Mouse (Mus musculus) neural tube, embryonic 13.5 days (tissue): ENCODE data around the gene Pik3cb. TPM values are rescaled to one million over a fixed set of nuclear protein-coding genes. Genes with fewer than 3 reads are reported as not detected.

Source experiments
- ATAC-seq: fragments of 200-750 bp; cut with Nextera tagmentation; 2 replicates; pipeline ENCODE4 v1.8.0; 2017; ENCODE audit warnings: low read depth, mild to moderate bottlenecking, moderate TSS enrichment, moderate library complexity
- H3K27ac ChIP-seq: fragments of 300-500 bp; sonication (generic); replicated peaks from 2 replicates; pipeline ENCODE4 v1.5.1; 2015; ENCODE audit warnings: moderate library complexity, mild to moderate bottlenecking, inconsistent platforms
- H3K27me3 ChIP-seq: fragments of 300-500 bp; sonication (generic); 2 replicates; pipeline ENCODE4 v1.6.1; 2015; ENCODE audit warnings: mild to moderate bottlenecking, inconsistent platforms
- H3K36me3 ChIP-seq: fragments of 300-500 bp; sonication (generic); 2 replicates; pipeline ENCODE4 v1.6.1; 2015; ENCODE audit warnings: mild to moderate bottlenecking, inconsistent platforms
- H3K4me1 ChIP-seq: fragments of 300-500 bp; sonication (generic); replicated peaks from 2 replicates; pipeline ENCODE4 v1.6.1; 2015; ENCODE audit warnings: inconsistent platforms
- H3K4me2 ChIP-seq: fragments of 300-500 bp; sonication (generic); 2 replicates; pipeline ENCODE4 v1.6.1; 2015; ENCODE audit warnings: inconsistent platforms, mild to moderate bottlenecking, moderate library complexity
- H3K4me3 ChIP-seq: fragments of 300-500 bp; sonication (generic); 2 replicates; pipeline ENCODE4 v1.5.1; 2015; ENCODE audit warnings: mild to moderate bottlenecking, inconsistent platforms
- H3K9ac ChIP-seq: fragments of 300-500 bp; sonication (generic); 2 replicates; pipeline ENCODE4 v1.6.1; 2015; ENCODE audit warnings: moderate library complexity, mild to moderate bottlenecking, inconsistent platforms
- H3K9me3 ChIP-seq: fragments of 300-500 bp; sonication (generic); 2 replicates; pipeline ENCODE4 v1.6.1; 2016; ENCODE audit warnings: inconsistent platforms
- WGBS: fragments of 180-500 bp; shearing (Covaris S2); methylation state at CpG from one replicate; pipeline ENCODE4 v1.1.7; 2015; 5-methylcytosine and 5-hydroxymethylcytosine counted together
- polyA plus RNA-seq: library from polyadenylated mRNA; unstranded; fragments of >200 nt; fragmentation: Nextera tagmentation; extraction: Ambion mirVana; gene quantifications from 2 replicates; pipeline ENCODE4 v1.2.1, GENCODE M21; 2015

Gene Pik3cb
- polyA plus RNA-seq = 2.1 and 3.5 TPM in 2 replicates

GRCm38 (mm10) chr9:99140063-99140882, at the start of gene Pik3cb:
Gene Pik3cb, minus strand, starts transcription at chr9:99140621.
- Histone ChIP-seq H3K9me3 (no peaks in the 10 kb centered on the region), H3K27ac (peak within 1 kb of the TSS; percentile 96), H3K4me2 (peak within 1 kb of the TSS; percentile 68), H3K27me3 (0 out of 2 replicates have a peak, but pooled peaks cover 5% of the 10 kb centered on the region), H3K4me3 (peak within 1 kb of the TSS; percentile 78), H3K36me3 (no peaks in the 10 kb centered on the region), H3K4me1 (peaks cover 30% of the 10 kb centered on the region), H3K9ac (peak within 1 kb of the TSS; percentile 93)
- under 1% methylated on average over 73 of the region's 77 CpGs for WGBS
- ATAC-seq = peak; percentile 97

- Histone ChIP-seq H3K9me3 (no peaks in the 10 kb centered on the region), H3K27me3 (no peaks in the 10 kb centered on the region), H3K4me2 (no peak overlapping the region), H3K36me3 (no peaks in the 10 kb centered on the region), H3K27ac (no peak overlapping the region), H3K9ac (no peak overlapping the region), H3K4me3 (no peak overlapping the region), H3K4me1 (peaks cover 6% of the 10 kb centered on the region; the same call in 1 of the 2 replicates)
- 91% methylated on average over 8 of the region's 8 CpGs for WGBS
- ATAC-seq = no peak
Observed at GRCm38 (mm10) chr9:99183043-99183670, 42.7 kb upstream of the Pik3cb start.

- WGBS = 90% methylated on average over 7 of the region's 7 CpGs
- H3K4me1 ChIP-seq = peaks cover 6% of the 10 kb centered on the region; the same call in 1 of the 2 replicates
Observed at GRCm38 (mm10) chr9:99182121-99182520, 41.7 kb upstream of the Pik3cb start.

GRCm38 (mm10) chr9:99180272-99180671, 39.9 kb upstream of the Pik3cb start:
- H3K4me3 ChIP-seq = no peak overlapping the region
- ATAC-seq = no peak
- H3K9ac ChIP-seq = no peak overlapping the region
- no peaks in the 10 kb centered on the region for H3K27me3 ChIP-seq
- no peaks in the 10 kb centered on the region for H3K36me3 ChIP-seq
- H3K4me2 ChIP-seq = no peak overlapping the region
- H3K9me3 ChIP-seq = no peaks in the 10 kb centered on the region
- no peak overlapping the region for H3K27ac ChIP-seq
- H3K4me1 ChIP-seq = peaks cover 6% of the 10 kb centered on the region; the same call in 1 of the 2 replicates
- WGBS = 64% methylated on average over 8 of the region's 8 CpGs

More at GRCm38 (mm10) chr9:99182121-99182520, 41.7 kb upstream of the Pik3cb start:
- H3K4me2 ChIP-seq = no peak overlapping the region
- no peak overlapping the region for H3K4me3 ChIP-seq
- H3K36me3 ChIP-seq = no peaks in the 10 kb centered on the region
- no peaks in the 10 kb centered on the region for H3K9me3 ChIP-seq
- no peak overlapping the region for H3K27ac ChIP-seq
- no peak for ATAC-seq
- no peak overlapping the region for H3K9ac ChIP-seq
- no peaks in the 10 kb centered on the region for H3K27me3 ChIP-seq

GRCm38 (mm10) chr9:99178736-99179135, 38.3 kb upstream of the Pik3cb start:
- WGBS = 95% methylated on average over 3 of the region's 3 CpGs
- Histone ChIP-seq H3K4me3 (no peak overlapping the region), H3K9ac (no peak overlapping the region), H3K9me3 (no peaks in the 10 kb centered on the region), H3K4me1 (peaks cover 6% of the 10 kb centered on the region; the same call in 1 of the 2 replicates), H3K27me3 (no peaks in the 10 kb centered on the region), H3K27ac (no peak overlapping the region), H3K4me2 (no peak overlapping the region), H3K36me3 (no peaks in the 10 kb centered on the region)
- ATAC-seq = no peak

GRCm38 (mm10) chr9:99175774-99176173, 35.4 kb upstream of the Pik3cb start:
- no peak overlapping the region for H3K4me3 ChIP-seq
- H3K9ac ChIP-seq = no peak overlapping the region
- WGBS = 89% methylated on average over 6 of the region's 6 CpGs
- H3K9me3 ChIP-seq = no peaks in the 10 kb centered on the region
- H3K27ac ChIP-seq = no peak overlapping the region
- H3K4me1 ChIP-seq = peaks cover 6% of the 10 kb centered on the region; the same call in 1 of the 2 replicates
- ATAC-seq = no peak
- no peak overlapping the region for H3K4me2 ChIP-seq
- H3K36me3 ChIP-seq = no peaks in the 10 kb centered on the region
- no peaks in the 10 kb centered on the region for H3K27me3 ChIP-seq

- no peaks in the 10 kb centered on the region for H3K9me3 ChIP-seq
- H3K4me3 ChIP-seq = no peak overlapping the region
- no peak overlapping the region for H3K27ac ChIP-seq
- H3K4me1 ChIP-seq = no peaks in the 10 kb centered on the region
- 73% methylated on average over 2 of the region's 2 CpGs for WGBS
- ATAC-seq = no peak
- H3K27me3 ChIP-seq = no peaks in the 10 kb centered on the region
- H3K36me3 ChIP-seq = no peaks in the 10 kb centered on the region
- H3K9ac ChIP-seq = no peak overlapping the region
- H3K4me2 ChIP-seq = no peak overlapping the region
Observed at GRCm38 (mm10) chr9:99172811-99173210, 32.4 kb upstream of the Pik3cb start.

GRCm38 (mm10) chr9:99171186-99171585, 30.8 kb upstream of the Pik3cb start:
- Histone ChIP-seq H3K27ac (no peak overlapping the region), H3K9me3 (no peaks in the 10 kb centered on the region), H3K27me3 (no peaks in the 10 kb centered on the region), H3K4me3 (no peak overlapping the region), H3K36me3 (no peaks in the 10 kb centered on the region), H3K4me2 (no peak overlapping the region), H3K4me1 (0 out of 2 replicates have a peak, but pooled peaks cover 3% of the 10 kb centered on the region), H3K9ac (no peak overlapping the region)
- WGBS = 64% methylated on average over 10 of the region's 10 CpGs
- ATAC-seq = no peak

- WGBS = 75% methylated on average over 4 of the region's 4 CpGs
- Histone ChIP-seq H3K27ac (no peak overlapping the region), H3K4me2 (no peak overlapping the region), H3K4me3 (no peak overlapping the region), H3K36me3 (no peaks in the 10 kb centered on the region), H3K9ac (no peak overlapping the region), H3K9me3 (no peaks in the 10 kb centered on the region), H3K4me1 (peaks cover 5% of the 10 kb centered on the region; the same call in 1 of the 2 replicates), H3K27me3 (no peaks in the 10 kb centered on the region)
- ATAC-seq = no peak
Observed at GRCm38 (mm10) chr9:99169029-99169428, 28.6 kb upstream of the Pik3cb start.

- WGBS = 72% methylated on average over 5 of the region's 5 CpGs
- Histone ChIP-seq H3K4me1 (peaks cover 13% of the 10 kb centered on the region), H3K27ac (no peak overlapping the region), H3K9me3 (no peaks in the 10 kb centered on the region), H3K9ac (no peak overlapping the region), H3K27me3 (no peaks in the 10 kb centered on the region), H3K4me2 (no peak overlapping the region), H3K4me3 (no peak overlapping the region), H3K36me3 (no peaks in the 10 kb centered on the region)
- ATAC-seq = no peak
Observed at GRCm38 (mm10) chr9:99166946-99167345, 26.5 kb upstream of the Pik3cb start.

- Histone ChIP-seq H3K9me3 (no peaks in the 10 kb centered on the region), H3K27me3 (no peaks in the 10 kb centered on the region), H3K9ac (no peak overlapping the region), H3K36me3 (no peaks in the 10 kb centered on the region), H3K4me1 (peaks cover 13% of the 10 kb centered on the region), H3K27ac (no peak overlapping the region), H3K4me2 (no peak overlapping the region), H3K4me3 (no peak overlapping the region)
- 83% methylated on average over 6 of the region's 6 CpGs for WGBS
- ATAC-seq = no peak
Observed at GRCm38 (mm10) chr9:99165956-99166355, 25.5 kb upstream of the Pik3cb start.

- H3K36me3 ChIP-seq = no peaks in the 10 kb centered on the region
- no peak overlapping the region for H3K4me3 ChIP-seq
- H3K9me3 ChIP-seq = no peaks in the 10 kb centered on the region
- H3K4me2 ChIP-seq = no peak overlapping the region
- WGBS = 59% methylated on average over 3 of the region's 3 CpGs
- H3K4me1 ChIP-seq = peaks cover 13% of the 10 kb centered on the region
- ATAC-seq = no peak
- no peak overlapping the region for H3K27ac ChIP-seq
- no peaks in the 10 kb centered on the region for H3K27me3 ChIP-seq
- no peak overlapping the region for H3K9ac ChIP-seq
Observed at GRCm38 (mm10) chr9:99164664-99165226, 24.3 kb upstream of the Pik3cb start.
